Mouse (Mus musculus) MN1 (cell line): ENCODE results near the gene Dennd4c.

Source experiments
- DNase-seq: peaks from one replicate; pipeline ENCODE4 v3.0.0-alpha.2; 2016; ENCODE audit warnings: low spot score

The Dennd4c gene

GRCm38 (mm10) chr4:86884945-86885344 is 136.6 kb downstream of the Dennd4c start:
- DNase-seq = no peak

GRCm38 (mm10) chr4:86885790-86886159 is 137.4 kb downstream of the Dennd4c start:
- DNase-seq = no peak

- DNase-seq = no peak
Observed at GRCm38 (mm10) chr4:86886160-86886878, 138.0 kb downstream of the Dennd4c start.

- DNase-seq = no peak
Observed at GRCm38 (mm10) chr4:86887879-86888278, 139.5 kb downstream of the Dennd4c start.

GRCm38 (mm10) chr4:86897411-86897810 is 149.1 kb downstream of the Dennd4c start:
- DNase-seq = peak; percentile 10

GRCm38 (mm10) chr4:86898791-86899474 is 150.6 kb downstream of the Dennd4c start:
- no peak for DNase-seq
